Comparison of ENCODE assay signal across 8 mouse cellular contexts in genomic region chr2:104218588-104219065, GRCm38 (mm10).
DNase-seq lines count a peak whose midpoint lies in the region; ATAC-seq lines count a peak whose summit lies in the region.

No protein-coding gene starts in this region.

- peaks cover 10% of the 10 kb centered on the region for H3K4me1 ChIP-seq in limb, embryonic 11.5 days (ENCODE audit: control insufficient read depth, insufficient read depth, low read length)
- H3K4me1 ChIP-seq in limb, embryonic 10.5 days, result peaks cover 29% of the 10 kb centered on the region
- H3K4me1 ChIP-seq in embryonic facial prominence, embryonic 13.5 days, result peaks cover 23% of the 10 kb centered on the region
- peaks cover 27% of the 10 kb centered on the region for H3K4me1 ChIP-seq in hindbrain, embryonic 12.5 days
- H3K4me1 ChIP-seq in midbrain, embryonic 12.5 days, result peaks cover 21% of the 10 kb centered on the region

- 61% methylated on average over 9 of the region's 9 CpGs for WGBS in limb, embryonic 11.5 days
- WGBS in limb, embryonic 10.5 days, result 71% methylated on average over 9 of the region's 9 CpGs
- WGBS in embryonic facial prominence, embryonic 13.5 days, result 29% methylated on average over 9 of the region's 9 CpGs
- 42% methylated on average over 9 of the region's 9 CpGs for WGBS in hindbrain, embryonic 12.5 days
- 67% methylated on average over 9 of the region's 9 CpGs for WGBS in midbrain, embryonic 12.5 days

- no peaks in the 10 kb centered on the region for H3K36me3 ChIP-seq in limb, embryonic 11.5 days (ENCODE audit: control insufficient read depth, insufficient read depth, low read length)
- H3K36me3 ChIP-seq in limb, embryonic 10.5 days, result no peaks in the 10 kb centered on the region
- no peaks in the 10 kb centered on the region for H3K36me3 ChIP-seq in embryonic facial prominence, embryonic 13.5 days
- H3K36me3 ChIP-seq in hindbrain, embryonic 12.5 days, result no peaks in the 10 kb centered on the region
- H3K36me3 ChIP-seq in midbrain, embryonic 12.5 days, result no peaks in the 10 kb centered on the region

- no peaks in the 10 kb centered on the region for H3K27me3 ChIP-seq in limb, embryonic 11.5 days (ENCODE audit: control insufficient read depth, insufficient read depth, low read length)
- H3K27me3 ChIP-seq in limb, embryonic 10.5 days (ENCODE audit: low read depth, poor library complexity, severe bottlenecking), result no peaks in the 10 kb centered on the region
- H3K27me3 ChIP-seq in embryonic facial prominence, embryonic 13.5 days, result no peaks in the 10 kb centered on the region
- peaks cover 54% of the 10 kb centered on the region for H3K27me3 ChIP-seq in hindbrain, embryonic 12.5 days
- H3K27me3 ChIP-seq in midbrain, embryonic 12.5 days, result peaks cover 10% of the 10 kb centered on the region

- H3K4me2 ChIP-seq in limb, embryonic 11.5 days (ENCODE audit: low read depth, severe bottlenecking), result no peak overlapping the region
- no peak overlapping the region for H3K4me2 ChIP-seq in embryonic facial prominence, embryonic 13.5 days
- peak overlapping the region; percentile 4; the same call in 1 of the 2 replicates for H3K4me2 ChIP-seq in hindbrain, embryonic 12.5 days (replicated peaks)
- no peak overlapping the region for H3K4me2 ChIP-seq in midbrain, embryonic 12.5 days (replicated peaks)

- no peak overlapping the region for H3K9ac ChIP-seq in limb, embryonic 11.5 days (ENCODE audit: low read length)
- no peak overlapping the region for H3K9ac ChIP-seq in embryonic facial prominence, embryonic 13.5 days
- H3K9ac ChIP-seq in hindbrain, embryonic 12.5 days, result no peak overlapping the region
- no peak overlapping the region for H3K9ac ChIP-seq in midbrain, embryonic 12.5 days (replicated peaks)

- H3K4me3 ChIP-seq in limb, embryonic 11.5 days (ENCODE audit: low read depth, low read length), result no peak overlapping the region
- H3K4me3 ChIP-seq in limb, embryonic 10.5 days, result no peak overlapping the region
- no peak overlapping the region for H3K4me3 ChIP-seq in embryonic facial prominence, embryonic 13.5 days
- H3K4me3 ChIP-seq in hindbrain, embryonic 12.5 days, result no peak overlapping the region
- no peak overlapping the region for H3K4me3 ChIP-seq in midbrain, embryonic 12.5 days

- H3K27ac ChIP-seq in limb, embryonic 11.5 days (replicated peaks; ENCODE audit: low read depth, low read length), result no peak overlapping the region
- no peak overlapping the region for H3K27ac ChIP-seq in limb, embryonic 10.5 days
- peak overlapping the region; percentile 39; the same call in 1 of the 2 replicates for H3K27ac ChIP-seq in embryonic facial prominence, embryonic 13.5 days
- H3K27ac ChIP-seq in hindbrain, embryonic 12.5 days, result peak overlapping the region; percentile 72
- peak overlapping the region; percentile 52; the same call in 1 of the 2 replicates for H3K27ac ChIP-seq in midbrain, embryonic 12.5 days (replicated peaks)

- DNase-seq in limb, embryonic 11.5 days (ENCODE audit: low spot score), result peak; percentile 28
- DNase-seq in limb, embryonic 10.5 days (ENCODE audit: low spot score), result no peak
- no peak for DNase-seq in cerebellum, adult 18-20 months
- DNase-seq in cerebellum, postnatal 10 days, result no peak
- no peak for DNase-seq in frontal cortex, postnatal 25 days (ENCODE audit: low spot score in 2 of 2)

- ATAC-seq in limb, embryonic 11.5 days (ENCODE audit: insufficient number of reproducible peaks, low FRiP score, low TSS enrichment, low read depth), result peak; percentile 44; the same call in 1 of the 2 replicates
- ATAC-seq in embryonic facial prominence, embryonic 13.5 days (ENCODE audit: insufficient number of reproducible peaks, insufficient read depth, low FRiP score, low TSS enrichment, low read depth), result no peak
- ATAC-seq in hindbrain, embryonic 12.5 days (ENCODE audit: low FRiP score), result no peak
- no peak for ATAC-seq in midbrain, embryonic 12.5 days (ENCODE audit: low FRiP score, low read depth)

- no peaks in the 10 kb centered on the region for H3K9me3 ChIP-seq in limb, embryonic 11.5 days (ENCODE audit: control insufficient read depth, low read length)
- H3K9me3 ChIP-seq in limb, embryonic 10.5 days (replicated peaks), result no peaks in the 10 kb centered on the region
- no peaks in the 10 kb centered on the region for H3K9me3 ChIP-seq in embryonic facial prominence, embryonic 13.5 days
- no peaks in the 10 kb centered on the region for H3K9me3 ChIP-seq in hindbrain, embryonic 12.5 days (replicated peaks)
- no peaks in the 10 kb centered on the region for H3K9me3 ChIP-seq in midbrain, embryonic 12.5 days

Comparison
In these comparisons a context has a peak if more than half of its experiments do, and no peak if none do; other contexts are left out.
1. H3K27ac ChIP-seq: peak in embryonic facial prominence, embryonic 13.5 days (single experiment), hindbrain, embryonic 12.5 days (single experiment) and midbrain, embryonic 12.5 days (single experiment); none in limb, embryonic 11.5 days (single experiment) and limb, embryonic 10.5 days (single experiment).